Mouse (Mus musculus): ENCODE results near the gene Mok. TPM values are rescaled to one million over a fixed set of nuclear protein-coding genes. Genes with fewer than 3 reads are reported as not detected.

Mok gene
- polyA plus RNA-seq, 1 experiment from 2014 or later = 14.3 TPM

- H3K4me1 ChIP-seq (replicated peaks; ENCODE audit: control insufficient read depth, insufficient read depth, low read length) = no peaks in the 10 kb centered on the region
- no peak for DNase-seq (ENCODE audit: low spot score)
- no peak overlapping the region for H3K4me2 ChIP-seq (replicated peaks)
- no peaks in the 10 kb centered on the region for H3K9me3 ChIP-seq (ENCODE audit: control insufficient read depth, low read length)
- no peak overlapping the region for H3K4me3 ChIP-seq (replicated peaks; ENCODE audit: low read length)
- 86% methylated on average over 8 of the region's 8 CpGs for WGBS
- no peak overlapping the region for H3K27ac ChIP-seq
- ATAC-seq (ENCODE audit: low FRiP score) = no peak
- H3K27me3 ChIP-seq (ENCODE audit: control insufficient read depth, insufficient read depth, low read length) = no peaks in the 10 kb centered on the region
- H3K36me3 ChIP-seq (replicated peaks; ENCODE audit: control insufficient read depth, insufficient read depth) = peaks cover 4% of the 10 kb centered on the region; the same call in 1 of the 2 replicates
- H3K9ac ChIP-seq = no peak overlapping the region
These were observed 21.4 kb downstream of the Mok start for GRCm38 (mm10) chr12:110819367-110819766.

- no peak overlapping the region for H3K27ac ChIP-seq
- H3K36me3 ChIP-seq (replicated peaks; ENCODE audit: control insufficient read depth, insufficient read depth) = peaks cover 21% of the 10 kb centered on the region
- DNase-seq (ENCODE audit: low spot score) = no peak
- H3K9me3 ChIP-seq (ENCODE audit: control insufficient read depth, low read length) = no peaks in the 10 kb centered on the region
- H3K4me2 ChIP-seq (replicated peaks) = no peak overlapping the region
- 94% methylated on average over 2 of the region's 2 CpGs for WGBS
- H3K4me1 ChIP-seq (replicated peaks; ENCODE audit: control insufficient read depth, insufficient read depth, low read length) = no peaks in the 10 kb centered on the region
- H3K27me3 ChIP-seq (ENCODE audit: control insufficient read depth, insufficient read depth, low read length) = no peaks in the 10 kb centered on the region
- ATAC-seq (ENCODE audit: low FRiP score) = no peak
- H3K9ac ChIP-seq = no peak overlapping the region
- no peak overlapping the region for H3K4me3 ChIP-seq (replicated peaks; ENCODE audit: low read length)
These were observed 23.9 kb downstream of the Mok start for GRCm38 (mm10) chr12:110816833-110817232.

GRCm38 (mm10) chr12:110814924-110815323 is 25.8 kb downstream of the Mok start:
- H3K27me3 ChIP-seq (ENCODE audit: control insufficient read depth, insufficient read depth, low read length) = no peaks in the 10 kb centered on the region
- no peak overlapping the region for H3K4me3 ChIP-seq (replicated peaks; ENCODE audit: low read length)
- ATAC-seq (ENCODE audit: low FRiP score) = no peak
- no peaks in the 10 kb centered on the region for H3K9me3 ChIP-seq (ENCODE audit: control insufficient read depth, low read length)
- no peaks in the 10 kb centered on the region for H3K4me1 ChIP-seq (replicated peaks; ENCODE audit: control insufficient read depth, insufficient read depth, low read length)
- no peak overlapping the region for H3K9ac ChIP-seq
- no peak overlapping the region for H3K4me2 ChIP-seq (replicated peaks)
- no peak for DNase-seq (ENCODE audit: low spot score)
- peaks cover 21% of the 10 kb centered on the region; the same call in 1 of the 2 replicates for H3K36me3 ChIP-seq (replicated peaks; ENCODE audit: control insufficient read depth, insufficient read depth)
- H3K27ac ChIP-seq = no peak overlapping the region
- WGBS = 85% methylated on average over 17 of the region's 17 CpGs

GRCm38 (mm10) chr12:110813624-110814023 is 27.1 kb downstream of the Mok start:
- no peak overlapping the region for H3K9ac ChIP-seq
- H3K4me3 ChIP-seq (replicated peaks; ENCODE audit: low read length) = no peak overlapping the region
- H3K27ac ChIP-seq = no peak overlapping the region
- WGBS = 94% methylated on average over 6 of the region's 6 CpGs
- H3K4me2 ChIP-seq (replicated peaks) = no peak overlapping the region
- no peak for ATAC-seq (ENCODE audit: low FRiP score)
- H3K36me3 ChIP-seq (replicated peaks; ENCODE audit: control insufficient read depth, insufficient read depth) = peaks cover 21% of the 10 kb centered on the region; the same call in 1 of the 2 replicates
- no peaks in the 10 kb centered on the region for H3K9me3 ChIP-seq (ENCODE audit: control insufficient read depth, low read length)
- no peaks in the 10 kb centered on the region for H3K27me3 ChIP-seq (ENCODE audit: control insufficient read depth, insufficient read depth, low read length)
- DNase-seq (ENCODE audit: low spot score) = no peak
- H3K4me1 ChIP-seq (replicated peaks; ENCODE audit: control insufficient read depth, insufficient read depth, low read length) = no peaks in the 10 kb centered on the region

GRCm38 (mm10) chr12:110813132-110813531 is 27.6 kb downstream of the Mok start:
- Histone ChIP-seq H3K4me2 (replicated peaks) (no peak overlapping the region), H3K9ac (no peak overlapping the region), H3K4me3 (replicated peaks; ENCODE audit: low read length) (no peak overlapping the region), H3K36me3 (replicated peaks; ENCODE audit: control insufficient read depth, insufficient read depth) (peaks cover 22% of the 10 kb centered on the region; the same call in 1 of the 2 replicates), H3K27ac (no peak overlapping the region), H3K9me3 (ENCODE audit: control insufficient read depth, low read length) (no peaks in the 10 kb centered on the region), H3K4me1 (replicated peaks; ENCODE audit: control insufficient read depth, insufficient read depth, low read length) (no peaks in the 10 kb centered on the region), H3K27me3 (ENCODE audit: control insufficient read depth, insufficient read depth, low read length) (no peaks in the 10 kb centered on the region)
- DNase-seq (ENCODE audit: low spot score) (no peak), ATAC-seq (ENCODE audit: low FRiP score) (no peak)
- 96% methylated on average over 9 of the region's 9 CpGs for WGBS

- no peaks in the 10 kb centered on the region for H3K4me1 ChIP-seq (replicated peaks; ENCODE audit: control insufficient read depth, insufficient read depth, low read length)
- ATAC-seq (ENCODE audit: low FRiP score) (no peak), DNase-seq (ENCODE audit: low spot score) (no peak)
- no peak overlapping the region for H3K27ac ChIP-seq
- no peaks in the 10 kb centered on the region for H3K27me3 ChIP-seq (ENCODE audit: control insufficient read depth, insufficient read depth, low read length)
- 84% methylated on average over 5 of the region's 5 CpGs for WGBS
- no peaks in the 10 kb centered on the region for H3K9me3 ChIP-seq (ENCODE audit: control insufficient read depth, low read length)
- H3K36me3 ChIP-seq (replicated peaks; ENCODE audit: control insufficient read depth, insufficient read depth) = peaks cover 38% of the 10 kb centered on the region
- no peak overlapping the region for H3K9ac ChIP-seq
- H3K4me2 ChIP-seq (replicated peaks) = no peak overlapping the region
- no peak overlapping the region for H3K4me3 ChIP-seq (replicated peaks; ENCODE audit: low read length)
These were observed 31.9 kb downstream of the Mok start for GRCm38 (mm10) chr12:110808848-110809247.

- no peak overlapping the region for H3K4me3 ChIP-seq (replicated peaks; ENCODE audit: low read length)
- WGBS = 20% methylated on average over 10 of the region's 10 CpGs
- H3K27me3 ChIP-seq (ENCODE audit: control insufficient read depth, insufficient read depth, low read length) = no peaks in the 10 kb centered on the region
- H3K36me3 ChIP-seq (replicated peaks; ENCODE audit: control insufficient read depth, insufficient read depth) = peaks cover 33% of the 10 kb centered on the region
- H3K27ac ChIP-seq = no peak overlapping the region
- no peaks in the 10 kb centered on the region for H3K4me1 ChIP-seq (replicated peaks; ENCODE audit: control insufficient read depth, insufficient read depth, low read length)
- ATAC-seq (ENCODE audit: low FRiP score) (no peak), DNase-seq (ENCODE audit: low spot score) (no peak)
- H3K9ac ChIP-seq = no peak overlapping the region; the same call in 1 of the 2 replicates
- no peak overlapping the region for H3K4me2 ChIP-seq (replicated peaks)
- no peaks in the 10 kb centered on the region for H3K9me3 ChIP-seq (ENCODE audit: control insufficient read depth, low read length)
These were observed 32.3 kb downstream of the Mok start for GRCm38 (mm10) chr12:110808430-110808829.

GRCm38 (mm10) chr12:110806301-110806970 is 34.3 kb downstream of the Mok start:
- Histone ChIP-seq H3K4me2 (replicated peaks) (no peak overlapping the region), H3K36me3 (replicated peaks; ENCODE audit: control insufficient read depth, insufficient read depth) (peaks cover 21% of the 10 kb centered on the region), H3K9ac (no peak overlapping the region), H3K27ac (0 out of 2 replicates have a peak overlapping the region, but pooled peaks have one; percentile 32), H3K4me1 (replicated peaks; ENCODE audit: control insufficient read depth, insufficient read depth, low read length) (0 out of 2 replicates have a peak, but pooled peaks cover 4% of the 10 kb centered on the region), H3K27me3 (ENCODE audit: control insufficient read depth, insufficient read depth, low read length) (no peaks in the 10 kb centered on the region), H3K9me3 (ENCODE audit: control insufficient read depth, low read length) (no peaks in the 10 kb centered on the region), H3K4me3 (replicated peaks; ENCODE audit: low read length) (no peak overlapping the region)
- 71% methylated on average over 3 of the region's 3 CpGs for WGBS
- DNase-seq (ENCODE audit: low spot score) (no peak), ATAC-seq (ENCODE audit: low FRiP score) (no peak)

DNA sequence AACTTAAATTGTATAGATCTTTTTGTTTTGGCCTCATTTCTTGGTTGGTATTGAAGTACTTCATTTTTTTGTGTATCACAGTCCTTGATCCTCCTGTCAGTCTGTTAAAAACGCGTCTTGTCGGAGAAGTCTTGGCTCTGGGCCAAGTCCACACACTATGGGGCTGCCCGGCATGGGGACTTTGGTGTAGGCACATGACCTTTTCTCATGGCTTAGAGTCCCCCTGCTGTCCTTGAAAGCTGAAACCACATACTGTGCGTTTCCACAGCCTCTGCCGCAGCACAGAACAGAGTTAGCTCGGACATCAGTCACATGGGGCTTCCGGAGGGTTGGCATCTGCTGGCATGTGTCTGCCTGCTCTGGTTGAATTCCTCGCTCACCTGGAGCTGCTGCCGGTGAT is 36.5 kb downstream of the Mok start:
- H3K4me2 ChIP-seq (replicated peaks) = no peak overlapping the region
- no peaks in the 10 kb centered on the region for H3K27me3 ChIP-seq (ENCODE audit: control insufficient read depth, insufficient read depth, low read length)
- 23% methylated on average over 10 of the region's 10 CpGs for WGBS
- ATAC-seq (ENCODE audit: low FRiP score) (peak; percentile 49; the same call in 1 of the 2 replicates), DNase-seq (ENCODE audit: low spot score) (peak; percentile 35)
- H3K9ac ChIP-seq = no peak overlapping the region
- H3K4me3 ChIP-seq (replicated peaks; ENCODE audit: low read length) = no peak overlapping the region
- peaks cover 21% of the 10 kb centered on the region for H3K36me3 ChIP-seq (replicated peaks; ENCODE audit: control insufficient read depth, insufficient read depth)
- H3K9me3 ChIP-seq (ENCODE audit: control insufficient read depth, low read length) = no peaks in the 10 kb centered on the region
- H3K4me1 ChIP-seq (replicated peaks; ENCODE audit: control insufficient read depth, insufficient read depth, low read length) = 0 out of 2 replicates have a peak, but pooled peaks cover 4% of the 10 kb centered on the region
- no peak overlapping the region for H3K27ac ChIP-seq

All from hindbrain, embryonic 14.5 days (tissue).